Mouse (Mus musculus) Patski (cell line): ENCODE data around the gene Ahrr. TPM values are rescaled to one million over a fixed set of nuclear protein-coding genes. Genes with fewer than 3 reads are reported as not detected.

Source experiments
- ATAC-seq: fragments of 100-300 bp; one replicate; pipeline ENCODE4 v1.8.0; 2021
- CTCF ChIA-PET: fragments of 350-600 bp; sonication (Branson Sonifier 250); formaldehyde crosslinking; loops from one replicate; lab custom pipeline; 2022; ENCODE audit warnings: inconsistent platforms; lab: Charles Lee
- POLR2A ChIA-PET: fragments of 350-600 bp; sonication (Branson Sonifier 250); formaldehyde crosslinking; loops from one replicate; lab custom pipeline; 2022; ENCODE audit warnings: antibody characterized with exemption, inconsistent platforms; lab: Charles Lee
- DNase-seq: peaks from one replicate; pipeline ENCODE4 v3.0.0-alpha.2; 2011; ENCODE audit warnings: low read depth, low spot score
- H3K27me3 ChIP-seq: fragments of 371-371 bp; one replicate; pipeline ENCODE4 v1.5.1; 2021
- CTCF ChIP-seq: fragments of 100-300 bp; IDR thresholded peaks from one replicate; pipeline ENCODE4 v1.5.1; 2021
- in situ Hi-C: fragments of 300-500 bp; cut with MboI; formaldehyde crosslinking; loops from 3 replicates; pipeline ENCODE4 v1.11.1; 2018; ENCODE audit warnings: low pct_unique_long_range_greater_than_20kb, mixed read lengths
- polyA plus RNA-seq: library from polyadenylated mRNA; unstranded; gene quantifications from one replicate; pipeline ENCODE4 v1.2.3, GENCODE M21; 2021

Ahrr gene
- polyA plus RNA-seq, 1 experiment from 2014 or later: not detected

- ATAC-seq: no peak
- in situ Hi-C loops: no loop called here
- TF ChIP-seq CTCF: no peak
- no peak for DNase-seq
- ChIA-PET POLR2A (no interaction called here), CTCF (no interaction called here)
- peaks cover 57% of the 10 kb centered on the region for H3K27me3 ChIP-seq
Measured at GRCm38 (mm10) chr13:74246494-74246893, 45.6 kb downstream of the Ahrr start.

GRCm38 (mm10) chr13:74245899-74246231, 46.3 kb downstream of the Ahrr start:
- no peak for DNase-seq
- ChIA-PET POLR2A (no interaction called here), CTCF (no interaction called here)
- no peak for TF ChIP-seq CTCF
- ATAC-seq: no peak
- H3K27me3 ChIP-seq: peaks cover 58% of the 10 kb centered on the region
- in situ Hi-C loops: no loop called here

GRCm38 (mm10) chr13:74245214-74245898, 46.8 kb downstream of the Ahrr start:
- ChIA-PET POLR2A (no interaction called here), CTCF (no interaction called here)

GRCm38 (mm10) chr13:74237574-74237973, 54.6 kb downstream of the Ahrr start:
- POLR2A ChIA-PET: no interaction called here
- no peak for TF ChIP-seq CTCF
- DNase-seq (no peak), ATAC-seq (no peak)
- CTCF ChIA-PET: no interaction called here
- peaks cover 47% of the 10 kb centered on the region for H3K27me3 ChIP-seq
- in situ Hi-C loops: no loop called here

More at GRCm38 (mm10) chr13:74245214-74245898, 46.8 kb downstream of the Ahrr start:
- peaks cover 56% of the 10 kb centered on the region for H3K27me3 ChIP-seq
- no peak for DNase-seq
- no peak for ATAC-seq
- no peak for TF ChIP-seq CTCF
- in situ Hi-C loops: no loop called here

- in situ Hi-C loops: no loop called here
- CTCF ChIA-PET: interaction anchor here (1.1 kb wide), 1 partner anchor 13 kb away, joined by 4 read pairs; no protein-coding TSS in a partner anchor
- H3K27me3 ChIP-seq: peaks cover 30% of the 10 kb centered on the region
- ATAC-seq (no peak), DNase-seq (no peak)
- TF ChIP-seq CTCF: no peak
- POLR2A ChIA-PET: no interaction called here
Measured at GRCm38 (mm10) chr13:74220659-74221058, 71.5 kb downstream of the Ahrr start.

GRCm38 (mm10) chr13:74218441-74218840, 73.7 kb downstream of the Ahrr start:
- DNase-seq (no peak), ATAC-seq (no peak)
- in situ Hi-C loops: no loop called here
- CTCF ChIA-PET: no interaction called here
- POLR2A ChIA-PET: interaction anchor here (0.9 kb wide), 1 partner anchor 11 kb away, joined by 3 read pairs; no protein-coding TSS in a partner anchor
- TF ChIP-seq CTCF: no peak
- H3K27me3 ChIP-seq: peaks cover 32% of the 10 kb centered on the region

GRCm38 (mm10) chr13:74208986-74209345, 83.2 kb downstream of the Ahrr start:
- ATAC-seq: peak; percentile 1
- ChIA-PET CTCF (interaction anchor here (0.9 to 1.5 kb wide), 2 partner anchors 14 to 108 kb away, joined by 3 read pairs; no protein-coding TSS in a partner anchor), POLR2A (interaction anchor here (0.7 kb wide), 1 partner anchor 824 kb away, joined by 4 read pairs; no protein-coding TSS in a partner anchor)
- TF ChIP-seq CTCF: no peak
- DNase-seq: no peak
- in situ Hi-C loops: no loop called here
- peaks cover 6% of the 10 kb centered on the region for H3K27me3 ChIP-seq

- CTCF ChIA-PET: interaction anchor here (0.9 to 1.5 kb wide), 3 partner anchors 12 to 108 kb away, joined by 3 to 4 read pairs (median 3); no protein-coding TSS in a partner anchor
- POLR2A ChIA-PET: interaction anchor here (0.7 to 1.4 kb wide), 3 partner anchors 9 to 825 kb away, joined by 3 to 5 read pairs (median 4); no protein-coding TSS in a partner anchor
Measured at GRCm38 (mm10) chr13:74208317-74208985, 83.7 kb downstream of the Ahrr start, which contains the start of gene Exoc3. Exoc3 (minus strand) TSS chr13:74208732.

GRCm38 (mm10) chr13:74196451-74196850, 95.7 kb downstream of the Ahrr start:
- DNase-seq (no peak), ATAC-seq (no peak)
- no peak for TF ChIP-seq CTCF
- in situ Hi-C loops: no loop called here
- H3K27me3 ChIP-seq: no peaks in the 10 kb centered on the region
- POLR2A ChIA-PET: no interaction called here
- CTCF ChIA-PET: interaction anchor here (1.0 kb wide), 1 partner anchor 93 kb away, joined by 4 read pairs; no protein-coding TSS in a partner anchor

More at GRCm38 (mm10) chr13:74208317-74208985, 83.7 kb downstream of the Ahrr start, which contains the start of gene Exoc3:
- H3K27me3 ChIP-seq: peaks cover 1% of the 10 kb centered on the region
- TF ChIP-seq CTCF: no peak
- peak; percentile 98 for ATAC-seq
- DNase-seq: peak; percentile 54
- in situ Hi-C loops: no loop called here

- ChIA-PET CTCF (no interaction called here), POLR2A (no interaction called here)
- in situ Hi-C loops: loop anchor here (5.0 kb wide), 1 partner anchor 100 kb away; the partner anchor contains the start of gene Ahrr
- ATAC-seq: no peak
- H3K27me3 ChIP-seq: no peaks in the 10 kb centered on the region
- no peak for DNase-seq
- peak; percentile 61 for TF ChIP-seq CTCF
Measured at GRCm38 (mm10) chr13:74192613-74193012, 99.5 kb downstream of the Ahrr start.
